Mouse (Mus musculus): ENCODE measurements around the gene Sesn1. TPM values are rescaled to one million over a fixed set of nuclear protein-coding genes. Genes with fewer than 3 reads are reported as not detected.

The Sesn1 gene
- polyA plus RNA-seq, 1 experiment, result 9.7 TPM

DNA sequence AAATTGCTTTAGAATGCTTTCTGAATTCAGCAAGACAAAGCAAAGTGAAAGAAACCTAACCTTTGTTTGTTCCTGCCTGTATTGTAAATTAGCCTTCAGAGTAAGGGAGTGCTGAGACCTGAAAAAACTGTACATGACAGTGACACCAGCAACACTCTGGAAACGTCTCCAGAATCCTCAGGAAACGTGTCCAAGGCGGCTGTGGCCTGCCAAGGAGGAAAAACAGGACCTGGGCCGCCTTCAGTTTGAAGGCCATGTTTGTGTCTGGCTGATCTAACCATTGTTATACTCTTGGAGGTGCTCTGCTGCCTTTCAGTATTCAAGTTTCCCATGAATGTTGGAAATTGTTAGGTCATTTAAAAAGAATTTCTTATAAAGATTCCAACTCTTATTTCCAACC, 70.5 kb downstream of the Sesn1 start:
- H3K79me2 ChIP-seq (ENCODE audit: control insufficient read depth, insufficient read depth), result no peaks in the 10 kb centered on the region
- no peak for TF ChIP-seq TCF12 (IDR thresholded peaks at IDR 0.05; ENCODE audit: insufficient read depth, poor library complexity, severe bottlenecking)
- no peak for TF ChIP-seq USF1 (IDR thresholded peaks at IDR 0.05; ENCODE audit: low read depth)
- no peak for TF ChIP-seq CEBPB (IDR thresholded peaks at IDR 0.05; ENCODE audit: insufficient read depth, poor library complexity, severe bottlenecking)
- no peak for TF ChIP-seq POLR2AphosphoS2 (IDR thresholded peaks at IDR 0.05; ENCODE audit: insufficient read length, low read depth)
- TF ChIP-seq TCF3 (IDR thresholded peaks at IDR 0.05; ENCODE audit: insufficient read length, low read depth), result no peak
- no peak for TF ChIP-seq REST (IDR thresholded peaks at IDR 0.05; ENCODE audit: insufficient read depth, insufficient read length)
- no peak for TF ChIP-seq POLR2A (IDR thresholded peaks at IDR 0.05; ENCODE audit: insufficient read length, low read depth)
- no peak for TF ChIP-seq MYOG (IDR thresholded peaks at IDR 0.05; ENCODE audit: control insufficient read depth in 1 of 3, insufficient read depth in 1 of 3, insufficient read length in 2 of 3, low read depth in 2 of 3)
- no peak for TF ChIP-seq E2F4 (IDR thresholded peaks at IDR 0.05; ENCODE audit: insufficient read depth)
- no peak for TF ChIP-seq SRF (IDR thresholded peaks at IDR 0.05; ENCODE audit: control insufficient read depth, insufficient read length, low read depth)
- TF ChIP-seq MYOD1 (IDR thresholded peaks at IDR 0.05; ENCODE audit: control insufficient read depth in 1 of 3, insufficient read length in 2 of 3, low read depth in 2 of 3), result no peak
- no peak overlapping the region for H3ac ChIP-seq (ENCODE audit: control insufficient read depth, insufficient read length)
- H3K4me3 ChIP-seq, result no peak overlapping the region
- no peak overlapping the region for H3K4me2 ChIP-seq (ENCODE audit: low read depth)
- no peaks in the 10 kb centered on the region for H3K36me3 ChIP-seq (ENCODE audit: control insufficient read depth, insufficient read depth)
- H3K27me3 ChIP-seq (ENCODE audit: control insufficient read depth, insufficient read depth, insufficient read length), result no peaks in the 10 kb centered on the region

DNA sequence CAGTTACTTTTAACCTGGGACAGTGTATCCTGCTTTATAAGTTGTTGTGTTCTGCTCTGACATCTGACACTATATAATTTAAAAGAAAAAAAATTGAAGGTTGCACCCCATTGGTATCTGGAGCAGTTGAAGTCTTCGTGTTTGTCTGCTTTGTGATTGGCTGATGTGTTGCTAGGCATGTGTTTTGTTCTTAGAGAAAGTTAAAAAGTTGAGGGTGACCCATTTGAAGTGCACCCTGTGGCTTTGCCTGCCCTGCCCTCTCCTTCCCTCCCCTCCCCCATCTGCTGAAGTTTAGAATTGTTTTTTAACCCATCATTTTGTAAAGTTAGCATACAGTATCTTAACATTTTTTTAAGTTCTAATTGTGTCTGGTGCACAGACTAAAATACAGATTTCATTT, 71.0 kb downstream of the Sesn1 start:
- no peaks in the 10 kb centered on the region for H3K79me2 ChIP-seq (ENCODE audit: control insufficient read depth, insufficient read depth)
- no peak for TF ChIP-seq CEBPB (IDR thresholded peaks at IDR 0.05; ENCODE audit: insufficient read depth, poor library complexity, severe bottlenecking)
- no peak for TF ChIP-seq E2F4 (IDR thresholded peaks at IDR 0.05; ENCODE audit: insufficient read depth)
- no peak for TF ChIP-seq TCF12 (IDR thresholded peaks at IDR 0.05; ENCODE audit: insufficient read depth, poor library complexity, severe bottlenecking)
- TF ChIP-seq MYOD1 (IDR thresholded peaks at IDR 0.05; ENCODE audit: control insufficient read depth in 1 of 3, insufficient read length in 2 of 3, low read depth in 2 of 3), result no peak
- no peak for TF ChIP-seq MYOG (IDR thresholded peaks at IDR 0.05; ENCODE audit: control insufficient read depth in 1 of 3, insufficient read depth in 1 of 3, insufficient read length in 2 of 3, low read depth in 2 of 3)
- TF ChIP-seq MAX (IDR thresholded peaks at IDR 0.05; ENCODE audit: low read depth), result no peak
- TF ChIP-seq SRF (IDR thresholded peaks at IDR 0.05; ENCODE audit: control insufficient read depth, insufficient read length, low read depth), result no peak
- no peak for TF ChIP-seq REST (IDR thresholded peaks at IDR 0.05; ENCODE audit: insufficient read depth, insufficient read length)
- TF ChIP-seq POLR2AphosphoS2 (IDR thresholded peaks at IDR 0.05; ENCODE audit: insufficient read length, low read depth), result no peak
- TF ChIP-seq USF1 (IDR thresholded peaks at IDR 0.05; ENCODE audit: low read depth), result no peak
- no peak for TF ChIP-seq TCF3 (IDR thresholded peaks at IDR 0.05; ENCODE audit: insufficient read length, low read depth)
- TF ChIP-seq POLR2A (IDR thresholded peaks at IDR 0.05; ENCODE audit: insufficient read length, low read depth), result no peak
- H3K36me3 ChIP-seq (ENCODE audit: control insufficient read depth, insufficient read depth), result no peaks in the 10 kb centered on the region
- no peak overlapping the region for H3K4me2 ChIP-seq (ENCODE audit: low read depth)
- no peak overlapping the region for H3K4me3 ChIP-seq
- no peak overlapping the region for H3ac ChIP-seq (ENCODE audit: control insufficient read depth, insufficient read length)
- no peaks in the 10 kb centered on the region for H3K27me3 ChIP-seq (ENCODE audit: control insufficient read depth, insufficient read depth, insufficient read length)

DNA sequence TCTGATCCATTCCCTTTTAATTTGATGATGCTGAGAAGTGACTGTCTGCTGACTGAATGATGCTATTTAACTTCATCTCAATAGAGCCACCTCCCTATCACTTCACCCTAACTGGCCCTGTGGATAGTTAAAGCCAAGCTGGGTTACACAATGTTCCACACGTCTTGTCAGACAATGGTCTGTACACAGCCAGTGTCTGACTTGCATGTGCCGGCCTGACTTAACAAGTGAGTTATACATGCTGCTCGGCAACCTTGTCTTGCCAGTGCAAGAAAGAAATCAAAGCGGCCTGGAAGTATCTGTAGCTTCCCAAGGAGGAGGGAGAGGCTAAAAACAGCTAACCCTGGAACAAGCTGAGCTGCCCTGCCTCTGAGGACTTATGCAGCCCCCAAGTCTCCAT, 71.7 kb downstream of the Sesn1 start:
- no peak overlapping the region for H3K4me2 ChIP-seq (ENCODE audit: low read depth)
- H3K36me3 ChIP-seq (ENCODE audit: control insufficient read depth, insufficient read depth), result no peaks in the 10 kb centered on the region
- no peak overlapping the region for H3K4me3 ChIP-seq
- no peaks in the 10 kb centered on the region for H3K79me2 ChIP-seq (ENCODE audit: control insufficient read depth, insufficient read depth)
- no peak for TF ChIP-seq MYOG (IDR thresholded peaks at IDR 0.05; ENCODE audit: control insufficient read depth in 1 of 3, insufficient read depth in 1 of 3, insufficient read length in 2 of 3, low read depth in 2 of 3)
- no peak for TF ChIP-seq REST (IDR thresholded peaks at IDR 0.05; ENCODE audit: insufficient read depth, insufficient read length)
- TF ChIP-seq POLR2A (IDR thresholded peaks at IDR 0.05; ENCODE audit: insufficient read length, low read depth), result no peak
- TF ChIP-seq CEBPB (IDR thresholded peaks at IDR 0.05; ENCODE audit: insufficient read depth, poor library complexity, severe bottlenecking), result no peak
- TF ChIP-seq USF1 (IDR thresholded peaks at IDR 0.05; ENCODE audit: low read depth), result no peak
- TF ChIP-seq MYOD1 (IDR thresholded peaks at IDR 0.05; ENCODE audit: control insufficient read depth in 1 of 3, insufficient read length in 2 of 3, low read depth in 2 of 3), result no peak
- TF ChIP-seq SRF (IDR thresholded peaks at IDR 0.05; ENCODE audit: control insufficient read depth, insufficient read length, low read depth), result no peak
- TF ChIP-seq TCF12 (IDR thresholded peaks at IDR 0.05; ENCODE audit: insufficient read depth, poor library complexity, severe bottlenecking), result no peak
- TF ChIP-seq POLR2AphosphoS2 (IDR thresholded peaks at IDR 0.05; ENCODE audit: insufficient read length, low read depth), result no peak
- no peak for TF ChIP-seq MAX (IDR thresholded peaks at IDR 0.05; ENCODE audit: low read depth)
- TF ChIP-seq TCF3 (IDR thresholded peaks at IDR 0.05; ENCODE audit: insufficient read length, low read depth), result no peak
- TF ChIP-seq E2F4 (IDR thresholded peaks at IDR 0.05; ENCODE audit: insufficient read depth), result no peak
- H3K27me3 ChIP-seq (ENCODE audit: control insufficient read depth, insufficient read depth, insufficient read length), result no peaks in the 10 kb centered on the region
- H3ac ChIP-seq (ENCODE audit: control insufficient read depth, insufficient read length), result no peak overlapping the region

DNA sequence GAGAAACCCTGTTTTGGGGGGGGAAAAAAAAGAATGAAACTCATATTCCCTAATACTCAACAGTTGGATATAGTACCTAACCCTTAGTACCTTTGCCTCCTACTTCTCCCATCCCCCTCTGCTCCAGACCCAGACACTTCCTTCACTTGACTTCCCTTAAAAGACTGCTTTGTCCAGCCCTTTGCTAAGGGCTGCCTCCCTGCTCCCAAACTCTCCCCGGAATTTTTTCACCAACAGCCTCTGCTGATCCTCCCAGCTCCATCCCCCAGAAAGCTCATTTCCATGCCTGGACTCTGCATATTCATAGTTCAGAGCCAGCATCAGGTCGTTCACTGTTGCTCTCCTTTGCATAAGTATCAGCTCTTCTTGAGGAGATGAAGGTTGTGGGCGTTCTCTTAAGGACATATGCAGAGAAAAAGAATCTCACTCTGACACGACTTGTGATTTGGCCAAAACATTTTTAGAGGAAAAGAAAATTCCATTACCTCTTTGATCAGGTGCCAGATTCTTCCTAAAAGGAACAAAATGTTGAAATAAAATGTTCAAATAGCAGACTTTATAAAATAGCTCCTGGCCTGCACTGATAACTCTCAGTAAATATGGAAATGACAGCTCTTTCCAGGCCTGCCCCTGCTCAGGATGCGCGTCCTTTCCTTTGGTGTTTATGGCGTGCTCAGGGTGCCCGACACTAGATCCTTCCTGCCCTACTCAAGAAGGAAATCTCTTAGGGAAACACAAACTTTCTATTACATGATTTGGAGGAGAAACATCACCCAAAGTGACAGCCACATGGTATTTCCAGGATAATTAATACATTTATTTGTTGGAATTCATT, 74.2 kb downstream of the Sesn1 start:
- no peak overlapping the region for H3K4me3 ChIP-seq
- H3K27me3 ChIP-seq (ENCODE audit: control insufficient read depth, insufficient read depth, insufficient read length), result no peaks in the 10 kb centered on the region
- no peaks in the 10 kb centered on the region for H3K36me3 ChIP-seq (ENCODE audit: control insufficient read depth, insufficient read depth)
- no peak for TF ChIP-seq SRF (IDR thresholded peaks at IDR 0.05; ENCODE audit: control insufficient read depth, insufficient read length, low read depth)
- no peak for TF ChIP-seq POLR2AphosphoS2 (IDR thresholded peaks at IDR 0.05; ENCODE audit: insufficient read length, low read depth)
- TF ChIP-seq MAX (IDR thresholded peaks at IDR 0.05; ENCODE audit: low read depth), result no peak
- no peak for TF ChIP-seq POLR2A (IDR thresholded peaks at IDR 0.05; ENCODE audit: insufficient read length, low read depth)
- H3K4me2 ChIP-seq (ENCODE audit: low read depth), result no peak overlapping the region
- H3K79me2 ChIP-seq (ENCODE audit: control insufficient read depth, insufficient read depth), result no peaks in the 10 kb centered on the region
- no peak overlapping the region for H3ac ChIP-seq (ENCODE audit: control insufficient read depth, insufficient read length)

Measured in myocyte (in vitro differentiated cells).